Mouse (Mus musculus) heart, adult 2 months (tissue): ENCODE measurements around the gene Hsbp1. TPM values are rescaled to one million over a fixed set of nuclear protein-coding genes. Genes with fewer than 3 reads are reported as not detected.
A peak's percentile ranks its signal among the peaks of the same experiment; 100 is the strongest.

Source experiments
- DNase-seq, 2 experiments: peaks; one replicate each; pipeline ENCODE4 v3.0.0; 2021
- H3K27ac ChIP-seq: fragments of 200-600 bp; 2 replicates; pipeline ENCODE4 v1.8.1; 2022
- H3K27me3 ChIP-seq: fragments of 200-500 bp; 2 replicates; pipeline ENCODE4 v1.6.1; 2012; ENCODE audit warnings: mild to moderate bottlenecking, low read length, inconsistent platforms, mixed read lengths; ENCODE audit not compliant: control insufficient read depth, insufficient read depth
- H3K36me3 ChIP-seq: fragments of 200-500 bp; 2 replicates; pipeline ENCODE4 v1.6.1; 2012; ENCODE audit warnings: low read length, inconsistent platforms; ENCODE audit not compliant: control insufficient read depth, insufficient read depth
- H3K4me1 ChIP-seq: fragments of 200-500 bp; 2 replicates; pipeline ENCODE4 v1.6.1; 2011; ENCODE audit warnings: low read length; ENCODE audit not compliant: control insufficient read depth, insufficient read depth
- H3K4me3 ChIP-seq: fragments of 200-600 bp; 2 replicates; pipeline ENCODE4 v1.8.1; 2022
- H3K79me2 ChIP-seq: fragments of 200-500 bp; replicated peaks from 2 replicates; pipeline ENCODE4 v1.6.1; 2012; ENCODE audit warnings: mild to moderate bottlenecking, inconsistent platforms, low read length, moderate library complexity, mixed read lengths; ENCODE audit not compliant: control insufficient read depth, insufficient read depth
- H3K9ac ChIP-seq: fragments of 200-500 bp; 2 replicates; pipeline ENCODE4 v1.6.1; 2012; ENCODE audit warnings: low read depth, mild to moderate bottlenecking, control low read depth, inconsistent platforms, low read length, mixed read lengths
- CTCF ChIP-seq: fragments of 200-600 bp; IDR thresholded peaks from 2 replicates; pipeline ENCODE4 v1.8.1; 2022; ENCODE audit warnings: antibody characterized with exemption, mild to moderate bottlenecking, moderate library complexity
- EP300 ChIP-seq: fragments of 200-500 bp; IDR thresholded peaks from 2 replicates; pipeline ENCODE4 v1.6.1; 2011; ENCODE audit warnings: low read depth, low read length, control low read depth; ENCODE audit not compliant: insufficient read depth
- POLR2A ChIP-seq: fragments of 200-500 bp; IDR thresholded peaks from 2 replicates; pipeline ENCODE4 v1.6.1; 2011; ENCODE audit warnings: mild to moderate bottlenecking, low read depth, low read length, control low read depth; ENCODE audit not compliant: insufficient read depth
- WGBS: fragments of 180-500 bp; shearing (Covaris S2); methylation state at CpG from one replicate; pipeline ENCODE4 v1.1.7; 2018; 5-methylcytosine and 5-hydroxymethylcytosine counted together
- intact Hi-C: fragments of 180-260 bp; cut with DNase I; formaldehyde crosslinking; loops from one replicate; pipeline ENCODE4 v1.15.1; 2025
- polyA plus RNA-seq: library from polyadenylated mRNA; depleted of rRNA; stranded (reverse); fragments of >200 nt; gene quantifications from 2 replicates; pipeline ENCODE4 v1.2.3, GENCODE M21; 2012; rRNA removed
- total RNA-seq, 2 experiments: library from RNA; stranded (reverse); gene quantifications; 2 replicates each; pipeline ENCODE4 v1.2.3; 2021

The Hsbp1 gene
- total and polyA plus RNA-seq, 3 experiments, result 132 to 159 (median 148) TPM

GRCm38 (mm10) chr8:119394524-119395026 lies 50.3 kb downstream of the Hsbp1 start, which contains the start of gene Mlycd:
Mlycd (plus strand) TSS chr8:119394878.
- Histone ChIP-seq H3K4me1 (peaks cover 10% of the 10 kb centered on the region), H3K36me3 (peaks cover 4% of the 10 kb centered on the region; the same call in 1 of the 2 replicates), H3K9ac (peak within 1 kb of the TSS; percentile 94), H3K27ac (peak within 1 kb of the TSS; percentile 94), H3K79me2 (no peaks in the 10 kb centered on the region; the same call in 1 of the 2 replicates), H3K27me3 (no peaks in the 10 kb centered on the region), H3K4me3 (peak within 1 kb of the TSS; percentile 91)
- intact Hi-C loops, result loop anchor here (5.0 kb wide), 1 partner anchor 47 kb away; no protein-coding TSS in a partner anchor
- peak; percentile 45; the same call in 1 of the 2 replicates for TF ChIP-seq EP300
- no peak for TF ChIP-seq CTCF
- peak; percentile 83; the same call in 1 of the 2 replicates for TF ChIP-seq POLR2A
- peak; percentile 95 to 96 for DNase-seq
- under 1% methylated on average over 44 of the region's 44 CpGs for WGBS

- intact Hi-C loops, result no loop called here
- H3K27me3 ChIP-seq, result no peaks in the 10 kb centered on the region
- peak overlapping the region; percentile 91 for H3K4me3 ChIP-seq
- H3K9ac ChIP-seq, result peak overlapping the region; percentile 94
- peaks cover 4% of the 10 kb centered on the region; the same call in 1 of the 2 replicates for H3K36me3 ChIP-seq
- peaks cover 12% of the 10 kb centered on the region for H3K4me1 ChIP-seq
- DNase-seq, result peak in 1 of 2 experiments; percentile 31
- H3K27ac ChIP-seq, result peak overlapping the region; percentile 94
- TF ChIP-seq EP300 (no peak), CTCF (no peak), POLR2A (no peak)
- WGBS, result 3% methylated on average over 83 of the region's 83 CpGs
- no peaks in the 10 kb centered on the region; the same call in 1 of the 2 replicates for H3K79me2 ChIP-seq
Observed at GRCm38 (mm10) chr8:119395072-119395950, 51.0 kb downstream of the Hsbp1 start.

Other genes starting within 250 kb of the Hsbp1 start
- gene Mlycd, start 50.4 kb downstream of the Hsbp1 start, total RNA-seq, result 100 to 1,000 TPM; 110 to 118 TPM
- 83.8 and 99.1 TPM in 2 replicates for gene Mlycd, start 50.4 kb downstream of the Hsbp1 start, polyA plus RNA-seq
- gene Osgin1, start 89.6 kb downstream of the Hsbp1 start, total RNA-seq, result 1 to 10 TPM; 3.9 to 5.5 TPM
- gene Osgin1, start 89.6 kb downstream of the Hsbp1 start, polyA plus RNA-seq, result 7.2 and 7.8 TPM in 2 replicates
- not detected for gene Necab2, start 102.2 kb downstream of the Hsbp1 start, total RNA-seq
- gene Necab2, start 102.2 kb downstream of the Hsbp1 start, polyA plus RNA-seq, result not detected in 2 replicates
- gene Slc38a8, start 157.2 kb downstream of the Hsbp1 start, total RNA-seq, result not detected
- 0.12 TPM in 1 of 2 replicates, not detected in the other for gene Slc38a8, start 157.2 kb downstream of the Hsbp1 start, polyA plus RNA-seq
- gene Mbtps1, start 214.2 kb downstream of the Hsbp1 start, total RNA-seq, result 10 to 100 TPM; 32.6 to 35.4 TPM
- gene Mbtps1, start 214.2 kb downstream of the Hsbp1 start, polyA plus RNA-seq, result 36.6 and 51.2 TPM in 2 replicates
- gene Hsdl1, start 230.7 kb downstream of the Hsbp1 start, total RNA-seq, result 10 to 100 TPM; 17.6 to 20.4 TPM
- gene Hsdl1, start 230.7 kb downstream of the Hsbp1 start, polyA plus RNA-seq, result 11.9 and 15.6 TPM in 2 replicates
- not detected for gene Dnaaf1, start 230.7 kb downstream of the Hsbp1 start, total RNA-seq
- 0.12 and 0.39 TPM in 2 replicates for gene Dnaaf1, start 230.7 kb downstream of the Hsbp1 start, polyA plus RNA-seq